Mouse (Mus musculus) urinary bladder, postnatal 4 days (tissue): Measurements from ENCODE around the gene Grk3.

ENCODE experiments used
- DNase-seq, 2 experiments: peaks; one replicate each; pipeline ENCODE4 v3.0.0; 2021 to 2022; ENCODE audit warnings: low spot score in 2 of 2

Gene Grk3

DNA sequence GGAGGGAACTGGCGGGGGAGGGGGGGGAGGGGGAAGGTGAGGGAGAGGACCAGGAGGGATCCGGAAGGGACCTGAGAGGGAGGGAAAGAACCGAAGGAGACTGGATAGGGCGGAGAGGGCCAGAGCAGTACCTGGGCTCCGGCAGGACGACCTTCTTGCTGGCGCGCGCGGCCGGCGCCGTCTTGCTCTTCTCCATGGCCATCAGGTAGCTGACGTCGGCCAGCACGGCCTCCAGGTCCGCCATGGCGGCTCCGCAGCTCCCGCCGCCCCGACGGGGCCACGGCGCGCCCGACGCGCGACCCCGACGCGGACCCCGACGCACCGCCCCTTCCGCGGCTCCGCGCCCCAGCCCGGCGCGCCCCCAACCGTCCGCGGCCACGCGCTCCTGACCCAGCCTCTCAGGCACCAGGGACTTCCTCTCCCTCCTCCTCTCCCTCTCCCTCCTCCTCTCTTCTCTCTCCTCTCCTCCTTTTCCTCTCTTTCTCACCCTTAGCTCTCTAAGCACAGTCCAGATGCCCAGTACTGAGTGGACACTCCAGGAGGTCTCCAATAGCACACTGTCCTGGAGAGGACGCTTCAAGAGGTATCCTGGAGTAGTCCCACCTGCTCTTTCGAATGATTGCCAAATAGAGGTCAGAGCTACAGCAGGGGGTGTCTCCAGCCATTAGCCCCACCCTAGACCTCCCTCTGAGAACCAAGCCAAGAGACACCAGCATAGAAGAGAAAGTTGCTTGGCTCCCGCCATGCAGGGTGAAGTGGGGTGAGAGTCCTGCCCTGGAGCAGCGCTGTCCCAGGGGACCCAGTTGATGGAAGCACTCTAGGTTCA, at the start of gene Grk3:
Grk3 (minus strand) TSS at position 556 of the 826 bp plus-strand sequence.
- peak; percentile 58 to 67 for DNase-seq

GRCm38 (mm10) chr5:113054308-113054707, 38.7 kb upstream of the Grk3 start:
- peak; percentile 56 to 80 for DNase-seq

- no peak for DNase-seq
Measured at GRCm38 (mm10) chr5:113050581-113051185, 35.1 kb upstream of the Grk3 start.

- no peak for DNase-seq
Measured at GRCm38 (mm10) chr5:113049876-113050275, 34.3 kb upstream of the Grk3 start.

- DNase-seq, result no peak
Measured at GRCm38 (mm10) chr5:113045511-113046273, 30.1 kb upstream of the Grk3 start.

GRCm38 (mm10) chr5:113043531-113043930, 27.9 kb upstream of the Grk3 start:
- DNase-seq, result no peak

GRCm38 (mm10) chr5:113041567-113042071, 26.0 kb upstream of the Grk3 start:
- DNase-seq, result no peak

- no peak for DNase-seq
Measured at GRCm38 (mm10) chr5:113040776-113041175, 25.2 kb upstream of the Grk3 start.

DNA sequence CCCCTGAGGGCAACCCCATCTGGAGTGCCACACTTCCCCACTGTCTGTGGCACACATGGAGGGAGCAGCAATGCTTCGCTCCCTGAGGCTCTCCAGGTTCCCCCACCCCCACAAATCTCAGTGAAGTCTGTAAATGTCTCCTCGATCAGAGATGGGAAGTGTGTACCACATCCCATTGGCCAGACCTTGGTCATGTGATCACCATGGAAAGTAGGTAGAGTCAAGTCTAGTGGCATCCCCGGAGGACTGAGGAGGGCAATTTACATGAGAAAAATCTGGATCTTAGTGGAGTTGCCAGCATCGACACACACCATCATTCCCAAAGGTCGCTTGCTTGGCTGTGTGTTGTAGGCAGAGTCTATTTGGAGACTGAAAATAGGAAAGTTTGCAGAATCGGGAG, 23.0 kb upstream of the Grk3 start:
- DNase-seq, result no peak

DNA sequence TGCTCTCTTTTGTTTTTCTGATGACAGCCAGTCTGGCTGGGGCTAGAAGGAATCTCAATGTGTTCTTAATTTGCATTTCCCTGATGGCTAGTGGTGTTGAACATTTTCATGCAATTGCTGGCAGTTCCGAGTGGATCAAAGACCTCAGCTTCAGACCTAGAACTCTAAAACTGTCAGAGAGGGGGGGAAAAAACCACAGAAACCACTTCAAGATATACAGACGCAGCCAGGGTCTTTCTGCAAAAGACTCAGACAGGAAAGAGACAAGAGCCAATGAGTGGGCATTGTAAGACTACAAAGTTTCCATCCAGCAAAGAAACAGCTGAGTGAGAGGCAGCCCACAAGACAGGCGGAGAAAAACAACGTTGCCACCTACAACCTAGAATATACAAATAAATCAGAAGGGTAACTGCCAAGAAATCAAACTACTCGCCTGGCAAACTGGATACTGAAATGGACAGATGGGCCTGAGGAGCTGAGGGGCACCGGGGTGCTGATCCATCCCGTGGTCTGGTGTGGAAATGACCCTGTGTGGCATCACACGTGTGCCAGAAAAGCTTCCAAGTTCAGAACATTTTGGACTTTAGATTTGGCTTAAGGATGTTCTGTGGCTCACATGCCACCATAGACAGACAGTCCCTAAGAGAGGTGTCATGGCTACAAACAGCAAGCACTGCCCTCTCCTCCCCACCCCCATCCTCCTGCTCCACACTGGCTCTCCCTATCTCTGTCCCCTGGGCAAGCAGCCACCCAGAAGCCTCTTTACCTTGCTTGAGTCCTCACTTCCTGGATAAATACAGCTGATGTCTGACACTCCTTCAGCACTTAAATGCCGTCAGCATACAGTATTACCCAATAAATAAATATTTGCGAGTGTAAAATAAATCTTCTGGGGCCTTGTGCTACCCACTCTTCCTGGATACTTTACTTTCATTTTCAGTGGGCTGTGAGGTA, 19.8 kb upstream of the Grk3 start:
- no peak for DNase-seq

- no peak for DNase-seq
Measured at GRCm38 (mm10) chr5:113031201-113031754, 15.7 kb upstream of the Grk3 start.

GRCm38 (mm10) chr5:113030082-113030481, 14.5 kb upstream of the Grk3 start:
- no peak for DNase-seq

DNA sequence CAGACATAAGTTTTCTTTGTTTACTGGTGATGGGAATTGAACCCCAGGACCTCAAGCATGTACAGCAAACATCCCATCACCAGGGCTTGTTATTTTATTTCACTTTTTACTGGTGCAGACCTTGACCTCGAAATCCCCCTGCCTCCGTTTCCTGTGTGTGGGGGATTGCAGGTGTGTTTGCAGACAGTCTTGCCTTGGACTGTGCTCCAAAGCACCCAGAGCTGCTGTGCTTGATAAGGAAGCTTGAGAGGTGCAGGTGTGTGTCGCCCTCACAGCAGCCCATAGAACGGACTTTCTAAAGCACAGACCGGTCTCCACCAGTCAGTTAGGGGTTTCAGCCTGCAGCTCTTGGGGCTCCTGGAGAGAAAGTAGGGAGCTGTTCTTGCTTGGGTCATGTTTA, 11.1 kb upstream of the Grk3 start:
- no peak for DNase-seq

GRCm38 (mm10) chr5:113024154-113024764, 8.7 kb upstream of the Grk3 start:
- peak; percentile 39 to 70 for DNase-seq

DNA sequence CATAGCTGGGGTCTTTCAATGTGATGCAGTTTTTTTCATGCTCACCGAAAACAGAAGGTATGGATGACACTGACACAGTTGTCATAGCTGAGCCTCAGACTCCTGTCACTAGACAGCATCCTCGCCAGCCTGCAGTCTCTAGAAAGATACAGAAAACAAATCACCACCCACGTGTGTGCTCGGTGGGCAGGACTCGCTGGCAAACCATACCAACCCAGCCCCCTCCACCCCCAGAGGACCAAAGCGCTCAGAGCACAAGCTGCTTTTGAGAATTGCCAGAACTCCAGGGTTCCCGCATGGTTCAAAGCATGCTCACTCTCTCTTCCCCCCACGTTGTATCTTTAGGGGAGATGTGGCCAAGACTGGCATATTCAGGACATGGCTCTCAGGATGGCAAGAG, 2.6 kb upstream of the Grk3 start:
- no peak for DNase-seq

GRCm38 (mm10) chr5:113017004-113017403, 1.4 kb upstream of the Grk3 start:
- DNase-seq, result no peak

DNA sequence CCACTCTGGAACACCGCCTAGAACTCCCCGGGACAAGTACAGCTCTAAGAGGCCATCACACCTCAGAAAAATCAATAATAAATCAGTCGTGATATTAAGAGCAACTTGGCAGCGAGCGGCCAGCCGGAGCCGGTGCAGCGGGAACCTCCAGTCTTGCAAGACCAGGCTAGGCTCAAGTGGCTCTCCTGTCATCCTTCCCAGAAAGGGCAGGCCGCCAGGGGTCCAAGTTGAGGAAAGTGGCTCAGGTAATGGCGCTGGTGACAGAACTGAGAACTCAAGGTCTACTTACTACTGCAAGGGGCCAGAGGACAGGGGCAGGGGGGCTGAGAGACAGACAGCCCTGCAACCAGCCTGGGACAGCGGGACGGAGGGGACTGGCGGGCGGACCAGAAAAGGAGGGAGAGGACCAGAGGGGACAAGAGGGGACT, 769 bp downstream of the Grk3 start:
- peak in 1 of 2 experiments; percentile 66 for DNase-seq

GRCm38 (mm10) chr5:113014111-113014807, 1.3 kb downstream of the Grk3 start:
- no peak for DNase-seq

DNA sequence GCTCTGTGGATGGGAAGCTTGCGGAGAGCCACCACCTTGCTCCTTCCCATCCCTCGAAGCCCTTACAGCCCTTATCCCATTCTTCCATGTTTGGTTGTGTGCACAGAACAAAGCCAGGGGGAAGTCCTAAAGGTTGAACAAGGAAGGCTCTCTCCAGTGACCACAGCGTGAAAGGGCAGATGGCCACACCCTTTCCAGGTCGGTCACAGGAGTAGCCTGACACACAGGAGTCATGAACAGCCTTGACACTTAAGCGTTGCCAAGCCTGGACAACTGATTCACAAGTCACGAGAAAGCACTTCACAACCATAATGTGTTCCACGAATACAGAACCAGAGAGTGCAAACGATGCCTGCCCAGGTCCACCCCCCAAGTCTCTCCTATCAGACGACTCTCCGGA, 3.7 kb downstream of the Grk3 start:
- DNase-seq, result no peak
